Mouse (Mus musculus) heart, embryonic 13.5 days (tissue): ENCODE data around the gene Nacc2. TPM values are rescaled to one million over a fixed set of nuclear protein-coding genes. Genes with fewer than 3 reads are reported as not detected.

Experiments
- ATAC-seq: fragments of 200-750 bp; cut with Nextera tagmentation; 2 replicates; pipeline ENCODE4 v1.8.0; 2017; ENCODE audit warnings: moderate TSS enrichment; ENCODE audit not compliant: insufficient number of reproducible peaks, low FRiP score, low TSS enrichment; ENCODE audit errors: extremely low read depth
- H3K27ac ChIP-seq: fragments of 300-500 bp; sonication (generic); replicated peaks from 2 replicates; pipeline ENCODE4 v1.5.1; 2015; ENCODE audit warnings: moderate library complexity, mild to moderate bottlenecking, inconsistent platforms
- H3K27me3 ChIP-seq: fragments of 300-500 bp; sonication (generic); replicated peaks from 2 replicates; pipeline ENCODE4 v1.6.1; 2015; ENCODE audit warnings: mild to moderate bottlenecking, inconsistent platforms
- H3K36me3 ChIP-seq: fragments of 300-500 bp; sonication (generic); 2 replicates; pipeline ENCODE4 v1.6.1; 2015; ENCODE audit warnings: mild to moderate bottlenecking, inconsistent platforms
- H3K4me1 ChIP-seq: fragments of 300-500 bp; sonication (generic); 2 replicates; pipeline ENCODE4 v1.6.1; 2015; ENCODE audit warnings: inconsistent platforms
- H3K4me2 ChIP-seq: fragments of 300-500 bp; sonication (generic); 2 replicates; pipeline ENCODE4 v1.6.1; 2015; ENCODE audit warnings: inconsistent platforms, mild to moderate bottlenecking, moderate library complexity
- H3K4me3 ChIP-seq: fragments of 300-500 bp; sonication (generic); 2 replicates; pipeline ENCODE4 v1.5.1; 2015; ENCODE audit warnings: moderate library complexity, mild to moderate bottlenecking, inconsistent platforms
- H3K9ac ChIP-seq: fragments of 300-500 bp; sonication (generic); 2 replicates; pipeline ENCODE4 v1.6.1; 2015; ENCODE audit warnings: inconsistent platforms, mild to moderate bottlenecking, moderate library complexity
- H3K9me3 ChIP-seq: fragments of 300-500 bp; sonication (generic); 2 replicates; pipeline ENCODE4 v1.6.1; 2016; ENCODE audit warnings: inconsistent platforms
- WGBS: fragments of 180-500 bp; shearing (Covaris S2); methylation state at CpG from one replicate; pipeline ENCODE4 v1.1.7; 2015; ENCODE audit warnings: mixed read lengths; 5-methylcytosine and 5-hydroxymethylcytosine counted together
- polyA plus RNA-seq: library from polyadenylated mRNA; unstranded; fragments of >200 nt; fragmentation: Nextera tagmentation; extraction: Ambion mirVana; gene quantifications from 2 replicates; pipeline ENCODE4 v1.2.1, GENCODE M21; 2015

The Nacc2 gene
- polyA plus RNA-seq, 1 experiment from 2014 or later, result 6.1 TPM

- no peak overlapping the region for H3K4me2 ChIP-seq
- no peak overlapping the region for H3K9ac ChIP-seq
- H3K4me3 ChIP-seq, result no peak overlapping the region
- no peak overlapping the region for H3K27ac ChIP-seq
- no peak for ATAC-seq
- H3K4me1 ChIP-seq, result peaks cover 15% of the 10 kb centered on the region
- no peaks in the 10 kb centered on the region for H3K36me3 ChIP-seq
- WGBS, result 88% methylated on average over 1 of the region's 1 CpGs
- H3K27me3 ChIP-seq, result no peaks in the 10 kb centered on the region; the same call in 1 of the 2 replicates
- H3K9me3 ChIP-seq, result no peaks in the 10 kb centered on the region
Measured at GRCm38 (mm10) chr2:26068592-26068991, 54.4 kb downstream of the Nacc2 start.

- H3K27me3 ChIP-seq, result no peaks in the 10 kb centered on the region; the same call in 1 of the 2 replicates
- peaks cover 15% of the 10 kb centered on the region for H3K4me1 ChIP-seq
- 57% methylated on average over 7 of the region's 7 CpGs for WGBS
- no peak overlapping the region for H3K9ac ChIP-seq
- no peak for ATAC-seq
- H3K9me3 ChIP-seq, result no peaks in the 10 kb centered on the region
- no peak overlapping the region for H3K27ac ChIP-seq
- no peaks in the 10 kb centered on the region for H3K36me3 ChIP-seq
- H3K4me3 ChIP-seq, result no peak overlapping the region
- no peak overlapping the region for H3K4me2 ChIP-seq
Measured at GRCm38 (mm10) chr2:26068175-26068574, 54.8 kb downstream of the Nacc2 start.

GRCm38 (mm10) chr2:26066527-26066926, 56.5 kb downstream of the Nacc2 start:
- Histone ChIP-seq H3K27ac (no peak overlapping the region), H3K27me3 (no peaks in the 10 kb centered on the region; the same call in 1 of the 2 replicates), H3K4me1 (peaks cover 15% of the 10 kb centered on the region), H3K4me3 (no peak overlapping the region), H3K36me3 (no peaks in the 10 kb centered on the region), H3K9ac (no peak overlapping the region; the same call in 1 of the 2 replicates), H3K9me3 (no peaks in the 10 kb centered on the region), H3K4me2 (no peak overlapping the region)
- no peak for ATAC-seq
- 75% methylated on average over 14 of the region's 14 CpGs for WGBS

GRCm38 (mm10) chr2:26062742-26063427, 60.1 kb downstream of the Nacc2 start:
- 67% methylated on average over 13 of the region's 13 CpGs for WGBS
- no peak overlapping the region for H3K27ac ChIP-seq
- H3K36me3 ChIP-seq, result peaks cover 6% of the 10 kb centered on the region; the same call in 1 of the 2 replicates
- H3K4me2 ChIP-seq, result no peak overlapping the region
- no peak overlapping the region for H3K9ac ChIP-seq
- H3K4me1 ChIP-seq, result peaks cover 14% of the 10 kb centered on the region
- no peaks in the 10 kb centered on the region; the same call in 1 of the 2 replicates for H3K27me3 ChIP-seq
- H3K4me3 ChIP-seq, result no peak overlapping the region
- no peak for ATAC-seq
- no peaks in the 10 kb centered on the region for H3K9me3 ChIP-seq

- Histone ChIP-seq H3K9me3 (no peaks in the 10 kb centered on the region), H3K4me3 (no peak overlapping the region), H3K4me2 (no peak overlapping the region), H3K27me3 (no peaks in the 10 kb centered on the region; the same call in 1 of the 2 replicates), H3K36me3 (peaks cover 6% of the 10 kb centered on the region; the same call in 1 of the 2 replicates), H3K4me1 (peaks cover 9% of the 10 kb centered on the region), H3K27ac (no peak overlapping the region), H3K9ac (no peak overlapping the region)
- 51% methylated on average over 4 of the region's 4 CpGs for WGBS
- ATAC-seq, result no peak
Measured at GRCm38 (mm10) chr2:26062241-26062640, 60.8 kb downstream of the Nacc2 start.

GRCm38 (mm10) chr2:26061018-26061666, 61.9 kb downstream of the Nacc2 start:
- no peak overlapping the region for H3K27ac ChIP-seq
- H3K27me3 ChIP-seq, result peaks cover 4% of the 10 kb centered on the region; the same call in 1 of the 2 replicates
- peaks cover 6% of the 10 kb centered on the region; the same call in 1 of the 2 replicates for H3K36me3 ChIP-seq
- no peak overlapping the region for H3K4me2 ChIP-seq
- H3K9me3 ChIP-seq, result no peaks in the 10 kb centered on the region
- no peak overlapping the region for H3K9ac ChIP-seq
- 68% methylated on average over 21 of the region's 21 CpGs for WGBS
- H3K4me3 ChIP-seq, result no peak overlapping the region
- no peak for ATAC-seq
- H3K4me1 ChIP-seq, result no peaks in the 10 kb centered on the region

GRCm38 (mm10) chr2:26057053-26057452, 66.0 kb downstream of the Nacc2 start:
- no peak for ATAC-seq
- H3K9ac ChIP-seq, result no peak overlapping the region
- no peaks in the 10 kb centered on the region for H3K9me3 ChIP-seq
- H3K4me1 ChIP-seq, result peaks cover 6% of the 10 kb centered on the region; the same call in 1 of the 2 replicates
- H3K4me2 ChIP-seq, result no peak overlapping the region
- 0 out of 2 replicates have a peak, but pooled peaks cover 6% of the 10 kb centered on the region for H3K27me3 ChIP-seq
- no peak overlapping the region for H3K4me3 ChIP-seq
- no peak overlapping the region for H3K27ac ChIP-seq
- H3K36me3 ChIP-seq, result peaks cover 6% of the 10 kb centered on the region; the same call in 1 of the 2 replicates
- WGBS, result 73% methylated on average over 7 of the region's 7 CpGs

GRCm38 (mm10) chr2:26056226-26056625, 66.8 kb downstream of the Nacc2 start:
- Histone ChIP-seq H3K4me3 (no peak overlapping the region), H3K9me3 (no peaks in the 10 kb centered on the region), H3K4me2 (no peak overlapping the region), H3K27ac (no peak overlapping the region), H3K27me3 (0 out of 2 replicates have a peak, but pooled peaks cover 6% of the 10 kb centered on the region), H3K9ac (no peak overlapping the region), H3K36me3 (peaks cover 5% of the 10 kb centered on the region; the same call in 1 of the 2 replicates), H3K4me1 (peaks cover 6% of the 10 kb centered on the region; the same call in 1 of the 2 replicates)
- ATAC-seq, result no peak
- WGBS, result 64% methylated on average over 5 of the region's 5 CpGs

- Histone ChIP-seq H3K4me3 (no peak overlapping the region), H3K27ac (no peak overlapping the region), H3K9ac (no peak overlapping the region), H3K4me1 (peaks cover 6% of the 10 kb centered on the region; the same call in 1 of the 2 replicates), H3K36me3 (peaks cover 4% of the 10 kb centered on the region; the same call in 1 of the 2 replicates), H3K4me2 (no peak overlapping the region), H3K9me3 (no peaks in the 10 kb centered on the region), H3K27me3 (0 out of 2 replicates have a peak, but pooled peaks cover 6% of the 10 kb centered on the region)
- no peak for ATAC-seq
- WGBS, result 50% methylated on average over 2 of the region's 2 CpGs
Measured at GRCm38 (mm10) chr2:26055747-26056102, 67.3 kb downstream of the Nacc2 start.

GRCm38 (mm10) chr2:26055046-26055746, 67.8 kb downstream of the Nacc2 start:
- Histone ChIP-seq H3K4me1 (peaks cover 6% of the 10 kb centered on the region; the same call in 1 of the 2 replicates), H3K27ac (no peak overlapping the region), H3K4me3 (no peak overlapping the region), H3K27me3 (0 out of 2 replicates have a peak, but pooled peaks cover 6% of the 10 kb centered on the region), H3K36me3 (peaks cover 4% of the 10 kb centered on the region; the same call in 1 of the 2 replicates), H3K9me3 (no peaks in the 10 kb centered on the region), H3K4me2 (no peak overlapping the region), H3K9ac (no peak overlapping the region)
- ATAC-seq, result no peak
- 42% methylated on average over 8 of the region's 8 CpGs for WGBS

- Histone ChIP-seq H3K9ac (no peak overlapping the region), H3K27me3 (0 out of 2 replicates have a peak, but pooled peaks cover 10% of the 10 kb centered on the region), H3K9me3 (no peaks in the 10 kb centered on the region), H3K4me2 (no peak overlapping the region), H3K36me3 (no peaks in the 10 kb centered on the region), H3K27ac (no peak overlapping the region), H3K4me3 (no peak overlapping the region), H3K4me1 (peaks cover 6% of the 10 kb centered on the region; the same call in 1 of the 2 replicates)
- WGBS, result 26% methylated on average over 4 of the region's 4 CpGs
- ATAC-seq, result no peak
Measured at GRCm38 (mm10) chr2:26052806-26053205, 70.2 kb downstream of the Nacc2 start.
